9 mouse cellular contexts compared by ENCODE assay signal in genomic region chr13:68605689-68606126, GRCm38 (mm10). TPM values are rescaled to one million over a fixed set of nuclear protein-coding genes. Genes with fewer than 3 reads are reported as not detected.
DNase-seq lines count a peak whose midpoint lies in the region; ATAC-seq lines count a peak whose summit lies in the region.
"Had no signal": no experiment of that assay in that cellular context is flagged by ENCODE, and none has a peak within 500 bp of the region (broad histone marks: within the 10 kb centered on the region; RNA-seq: fewer than 3 reads in every experiment).

No protein-coding gene starts in this region.

- H3K36me3 ChIP-seq in forebrain, embryonic 12.5 days (replicated peaks) = no peaks in the 10 kb centered on the region
- no peaks in the 10 kb centered on the region for H3K36me3 ChIP-seq in hindbrain, embryonic 13.5 days
- H3K36me3 ChIP-seq in midbrain, embryonic 16.5 days (ENCODE audit: control insufficient read depth, insufficient read depth, low read length) = no peaks in the 10 kb centered on the region

- no peaks in the 10 kb centered on the region for H3K9me3 ChIP-seq in forebrain, embryonic 12.5 days
- H3K9me3 ChIP-seq in hindbrain, embryonic 13.5 days = no peaks in the 10 kb centered on the region
- H3K9me3 ChIP-seq in midbrain, embryonic 16.5 days (replicated peaks; ENCODE audit: control insufficient read depth, low read length, poor library complexity, severe bottlenecking) = no peaks in the 10 kb centered on the region

- H3K4me2 ChIP-seq in forebrain, embryonic 12.5 days = peak overlapping the region; percentile 38
- H3K4me2 ChIP-seq in hindbrain, embryonic 13.5 days = peak overlapping the region; percentile 41
- H3K4me2 ChIP-seq in midbrain, embryonic 16.5 days (ENCODE audit: low read length) = peak overlapping the region; percentile 56

- 0 out of 2 replicates have a peak, but pooled peaks cover 7% of the 10 kb centered on the region for H3K4me1 ChIP-seq in forebrain, embryonic 12.5 days
- peaks cover 30% of the 10 kb centered on the region for H3K4me1 ChIP-seq in hindbrain, embryonic 13.5 days (replicated peaks)
- H3K4me1 ChIP-seq in midbrain, embryonic 16.5 days (ENCODE audit: control insufficient read depth, insufficient read depth, low read length) = peaks cover 23% of the 10 kb centered on the region

- no peak overlapping the region for H3K27ac ChIP-seq in forebrain, embryonic 12.5 days
- H3K27ac ChIP-seq in hindbrain, embryonic 13.5 days = no peak overlapping the region
- H3K27ac ChIP-seq in midbrain, embryonic 16.5 days (ENCODE audit: low read length) = 0 out of 2 replicates have a peak overlapping the region, but pooled peaks have one; percentile 7

- peak; percentile 76 for ATAC-seq in forebrain, embryonic 12.5 days (ENCODE audit: low FRiP score)
- ATAC-seq in hindbrain, embryonic 13.5 days (ENCODE audit: low FRiP score) = peak; percentile 76
- ATAC-seq in midbrain, embryonic 16.5 days = peak; percentile 69
- no peak for ATAC-seq in erythroblast, adult 5-6 weeks (replicated peaks; ENCODE audit: low FRiP score, poor library complexity, severe bottlenecking)

- H3K9ac ChIP-seq in forebrain, embryonic 12.5 days = no peak overlapping the region
- H3K9ac ChIP-seq in hindbrain, embryonic 13.5 days = no peak overlapping the region
- H3K9ac ChIP-seq in midbrain, embryonic 16.5 days (ENCODE audit: low read depth, low read length) = 0 out of 2 replicates have a peak overlapping the region, but pooled peaks have one; percentile 0

- H3K27me3 ChIP-seq in forebrain, embryonic 12.5 days = no peaks in the 10 kb centered on the region
- H3K27me3 ChIP-seq in hindbrain, embryonic 13.5 days = 0 out of 2 replicates have a peak, but pooled peaks cover 4% of the 10 kb centered on the region
- no peaks in the 10 kb centered on the region for H3K27me3 ChIP-seq in midbrain, embryonic 16.5 days (ENCODE audit: control insufficient read depth, insufficient read depth, low read depth, low read length)

- H3K4me3 ChIP-seq in forebrain, embryonic 12.5 days (replicated peaks) = peak overlapping the region; percentile 24
- H3K4me3 ChIP-seq in hindbrain, embryonic 13.5 days = peak overlapping the region; percentile 17
- peak overlapping the region; percentile 31 for H3K4me3 ChIP-seq in midbrain, embryonic 16.5 days (ENCODE audit: low read depth, low read length)

- 2% methylated on average over 10 of the region's 11 CpGs for WGBS in forebrain, embryonic 12.5 days
- under 1% methylated on average over 11 of the region's 11 CpGs for WGBS in hindbrain, embryonic 13.5 days
- 6% methylated on average over 11 of the region's 11 CpGs for WGBS in midbrain, embryonic 16.5 days

- DNase-seq in ES-CJ7 (ENCODE audit: low read depth, low spot score) (peak; percentile 79), liver (peak; percentile 55)
- peak; percentile 49 for DNase-seq in adrenal gland, postnatal 14 days
- no peak for DNase-seq in urinary bladder, adult 2 months (ENCODE audit: low spot score)

RNA-seq across cellular contexts. Expression of gene 1700001L19Rik, which starts 8.5 kb away (rescaled TPM):
- 0.52 TPM in 1 of 2 replicates, not detected in the other for total RNA-seq in adrenal gland, postnatal 14 days (2021)
- 0.68 and 1.1 TPM in 2 replicates for polyA plus RNA-seq in forebrain, embryonic 12.5 days (2016; fragmentation: Nextera tagmentation; extraction: Ambion mirVana)
- polyA plus RNA-seq in hindbrain, embryonic 13.5 days (2015; fragmentation: Nextera tagmentation; extraction: Ambion mirVana) = 3.4 and 3.5 TPM in 2 replicates
- 12.6 and 21.8 TPM in 2 replicates for polyA plus RNA-seq in midbrain, embryonic 16.5 days (2015; fragmentation: Nextera tagmentation; extraction: Ambion mirVana)
- 0.08 and 0.19 TPM in 2 replicates for polyA plus RNA-seq in urinary bladder, adult 2 months (2012; rRNA removed)
- total RNA-seq in erythroblast, adult 5-6 weeks (2015; ENCODE audit: low replicate concordance) = not detected in 2 replicates
- total RNA-seq in erythroblast, adult 5-6 weeks (2017; ENCODE audit: low replicate concordance) = not detected in 2 replicates
- polyA plus RNA-seq: spleen, adult 2 months had no signal

RNA-seq across cellular contexts. Expression of gene Fastkd3, which starts 23.7 kb away (rescaled TPM):
- 17.2 and 22.1 TPM in 2 replicates for total RNA-seq in adrenal gland, postnatal 14 days (2021)
- polyA plus RNA-seq in forebrain, embryonic 12.5 days (2016; fragmentation: Nextera tagmentation; extraction: Ambion mirVana) = 39.5 and 40.5 TPM in 2 replicates
- polyA plus RNA-seq in hindbrain, embryonic 13.5 days (2015; fragmentation: Nextera tagmentation; extraction: Ambion mirVana) = 22.7 and 25.9 TPM in 2 replicates
- 21.3 and 24.6 TPM in 2 replicates for polyA plus RNA-seq in midbrain, embryonic 16.5 days (2015; fragmentation: Nextera tagmentation; extraction: Ambion mirVana)
- polyA plus RNA-seq in urinary bladder, adult 2 months (2012; rRNA removed) = 12.4 and 13.7 TPM in 2 replicates
- 1.2 and 1.9 TPM in 2 replicates for total RNA-seq in erythroblast, adult 5-6 weeks (2015; ENCODE audit: low replicate concordance)
- total RNA-seq in erythroblast, adult 5-6 weeks (2017; ENCODE audit: low replicate concordance) = 1.7 and 6.4 TPM in 2 replicates

RNA-seq across cellular contexts. Expression of gene Mtrr, which starts 23.8 kb away (rescaled TPM):
- 18.6 and 22.5 TPM in 2 replicates for total RNA-seq in adrenal gland, postnatal 14 days (2021)
- 16.1 and 18.4 TPM in 2 replicates for polyA plus RNA-seq in forebrain, embryonic 12.5 days (2016; fragmentation: Nextera tagmentation; extraction: Ambion mirVana)
- polyA plus RNA-seq in hindbrain, embryonic 13.5 days (2015; fragmentation: Nextera tagmentation; extraction: Ambion mirVana) = 12.8 and 12.9 TPM in 2 replicates
- 13.3 and 14.3 TPM in 2 replicates for polyA plus RNA-seq in midbrain, embryonic 16.5 days (2015; fragmentation: Nextera tagmentation; extraction: Ambion mirVana)
- polyA plus RNA-seq in urinary bladder, adult 2 months (2012; rRNA removed) = 11.9 and 13.5 TPM in 2 replicates
- 1.9 and 2.3 TPM in 2 replicates for total RNA-seq in erythroblast, adult 5-6 weeks (2015; ENCODE audit: low replicate concordance)
- total RNA-seq in erythroblast, adult 5-6 weeks (2017; ENCODE audit: low replicate concordance) = 3.9 and 4.5 TPM in 2 replicates
